ENCODE assay signal across 31 mouse cellular contexts in the genomic region with DNA sequence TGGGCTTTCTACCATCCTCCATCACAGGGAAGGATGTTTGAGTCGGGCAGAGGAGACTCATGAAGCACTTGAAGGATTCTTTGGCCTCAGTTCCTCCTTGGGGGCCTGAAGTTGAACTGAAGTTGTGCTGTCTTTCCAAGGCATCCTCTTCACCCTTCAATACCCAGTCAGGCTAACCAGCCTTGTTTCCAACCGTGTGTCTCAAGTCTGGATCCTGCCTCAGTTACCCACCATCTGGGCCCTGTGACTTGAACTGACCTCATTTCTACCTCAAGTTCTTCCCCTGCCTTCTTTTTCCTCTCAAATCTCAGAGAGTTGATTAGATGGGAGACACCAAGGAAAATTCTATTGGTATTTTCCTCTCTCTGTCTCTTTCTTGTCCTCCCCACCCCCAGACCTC. TPM values are rescaled to one million over a fixed set of nuclear protein-coding genes. Genes with fewer than 3 reads are reported as not detected.
"Had no signal": no experiment of that assay in that cellular context is flagged by ENCODE, and none has a peak within 500 bp of the region (broad histone marks: within the 10 kb centered on the region; RNA-seq: fewer than 3 reads in every experiment).

No protein-coding gene starts in this region.

- DNase-seq: left cerebral cortex, postnatal 4 days; liver; liver, embryonic 13.5 days; liver, postnatal 0 days; lung, adult 18-20 months; lung, adult 2 months; lung, embryonic 14.5 days; lung, postnatal 10 days; lung, postnatal 14 days; lung, postnatal 36 days; midbrain, embryonic 14.5 days had no signal

- H3K36me3 ChIP-seq: liver, embryonic 12.5 days; liver, embryonic 13.5 days; liver, embryonic 15.5 days; midbrain, embryonic 13.5 days; midbrain, embryonic 15.5 days had no signal

- H3K4me2 ChIP-seq: limb, embryonic 12.5 days; limb, embryonic 13.5 days; limb, embryonic 15.5 days; liver, embryonic 11.5 days; liver, embryonic 12.5 days; liver, embryonic 13.5 days; liver, embryonic 15.5 days; lung, embryonic 14.5 days; lung, embryonic 15.5 days; midbrain, embryonic 11.5 days; midbrain, embryonic 12.5 days; midbrain, embryonic 13.5 days; midbrain, embryonic 15.5 days; neural tube, embryonic 12.5 days had no signal

- H3K27me3 ChIP-seq: limb, embryonic 13.5 days; limb, embryonic 15.5 days; liver, embryonic 13.5 days; liver, embryonic 15.5 days; lung, embryonic 15.5 days; midbrain, embryonic 12.5 days; midbrain, embryonic 13.5 days; midbrain, embryonic 15.5 days; neural tube, embryonic 12.5 days had no signal

- H3K4me3 ChIP-seq: limb, embryonic 10.5 days; limb, embryonic 12.5 days; limb, embryonic 13.5 days; limb, embryonic 15.5 days; liver, embryonic 12.5 days; liver, embryonic 13.5 days; liver, embryonic 15.5 days; lung, embryonic 15.5 days; megakaryocyte, embryonic 14.5 days; midbrain, embryonic 10.5 days; midbrain, embryonic 12.5 days; midbrain, embryonic 13.5 days; midbrain, embryonic 15.5 days; neural tube, embryonic 12.5 days had no signal

RNA-seq across cellular contexts. Expression of gene Igfbp5, which starts 14.2 kb away (rescaled TPM):
- total RNA-seq: megakaryocyte-erythroid progenitor cell, adult 5-6 weeks had no signal

RNA-seq across cellular contexts. Expression of gene Igfbp2, which starts 36.2 kb away (rescaled TPM):
- total RNA-seq: megakaryocyte progenitor cell, adult 5-6 weeks; megakaryocyte, adult 5-6 weeks; megakaryocyte-erythroid progenitor cell, adult 5-6 weeks; monocyte, adult 5-6 weeks had no signal
- polyA plus RNA-seq: macrophage had no signal
